In genomic region chr1:186448841-186449650, GRCm38 (mm10) we compare ENCODE assay signal across 9 mouse cellular contexts.
DNase-seq lines count a peak whose midpoint lies in the region; ATAC-seq and TF ChIP-seq lines count a peak whose summit lies in the region.
"Had no signal": no experiment of that assay in that cellular context is flagged by ENCODE, and none has a peak within 500 bp of the region (broad histone marks: within the 10 kb centered on the region; RNA-seq: fewer than 3 reads in every experiment).

No protein-coding gene starts in this region.

- no peak overlapping the region for H3K4me3 ChIP-seq in heart, embryonic 11.5 days (ENCODE audit: low read depth, low read length)
- no peak overlapping the region for H3K4me3 ChIP-seq in embryonic facial prominence, embryonic 15.5 days (replicated peaks)
- H3K4me3 ChIP-seq in limb, embryonic 11.5 days (ENCODE audit: low read depth, low read length), result no peak overlapping the region

- H3K4me1 ChIP-seq in heart, embryonic 11.5 days (ENCODE audit: control insufficient read depth, insufficient read depth, low read length), result peaks cover 5% of the 10 kb centered on the region; the same call in 1 of the 2 replicates
- H3K4me1 ChIP-seq in embryonic facial prominence, embryonic 15.5 days, result peaks cover 14% of the 10 kb centered on the region
- no peaks in the 10 kb centered on the region for H3K4me1 ChIP-seq in limb, embryonic 11.5 days (ENCODE audit: control insufficient read depth, insufficient read depth, low read length)

- no peaks in the 10 kb centered on the region for H3K27me3 ChIP-seq in heart, embryonic 11.5 days (ENCODE audit: control insufficient read depth, insufficient read depth, low read length)
- H3K27me3 ChIP-seq in Patski, result no peaks in the 10 kb centered on the region
- no peaks in the 10 kb centered on the region for H3K27me3 ChIP-seq in embryonic facial prominence, embryonic 15.5 days
- no peaks in the 10 kb centered on the region for H3K27me3 ChIP-seq in limb, embryonic 11.5 days (ENCODE audit: control insufficient read depth, insufficient read depth, low read length)
- H3K27me3 ChIP-seq: CH12.LX had no signal

- H3K27ac ChIP-seq in heart, embryonic 11.5 days (ENCODE audit: low read depth, low read length), result no peak overlapping the region
- peak overlapping the region; percentile 79 for H3K27ac ChIP-seq in embryonic facial prominence, embryonic 15.5 days (replicated peaks)
- H3K27ac ChIP-seq in limb, embryonic 11.5 days (replicated peaks; ENCODE audit: low read depth, low read length), result no peak overlapping the region; the same call in 1 of the 2 replicates

- no peak for ATAC-seq in heart, embryonic 11.5 days (replicated peaks; ENCODE audit: insufficient number of reproducible peaks, low FRiP score, low TSS enrichment)
- ATAC-seq in Patski, result peak; percentile 34
- ATAC-seq in embryonic facial prominence, embryonic 15.5 days (ENCODE audit: insufficient number of reproducible peaks, low FRiP score, low TSS enrichment, low read depth), result peak; percentile 73; the same call in 1 of the 2 replicates
- no peak for ATAC-seq in limb, embryonic 11.5 days (ENCODE audit: insufficient number of reproducible peaks, low FRiP score, low TSS enrichment, low read depth)

- H3K36me3 ChIP-seq in heart, embryonic 11.5 days (ENCODE audit: control insufficient read depth, insufficient read depth, low read length), result no peaks in the 10 kb centered on the region
- no peaks in the 10 kb centered on the region for H3K36me3 ChIP-seq in embryonic facial prominence, embryonic 15.5 days
- no peaks in the 10 kb centered on the region for H3K36me3 ChIP-seq in limb, embryonic 11.5 days (ENCODE audit: control insufficient read depth, insufficient read depth, low read length)

- H3K9ac ChIP-seq in heart, embryonic 11.5 days (ENCODE audit: low read depth, low read length), result no peak overlapping the region
- H3K9ac ChIP-seq in embryonic facial prominence, embryonic 15.5 days, result no peak overlapping the region
- H3K9ac ChIP-seq in limb, embryonic 11.5 days (ENCODE audit: low read length), result no peak overlapping the region

- POLR2A ChIA-PET in Patski (lab: Charles Lee), result no interaction called here

- H3K9me3 ChIP-seq in heart, embryonic 11.5 days (replicated peaks; ENCODE audit: control insufficient read depth, low read length), result no peaks in the 10 kb centered on the region
- no peaks in the 10 kb centered on the region for H3K9me3 ChIP-seq in embryonic facial prominence, embryonic 15.5 days (replicated peaks)
- H3K9me3 ChIP-seq in limb, embryonic 11.5 days (ENCODE audit: control insufficient read depth, low read length), result no peaks in the 10 kb centered on the region

- TF ChIP-seq CTCF in Patski (IDR thresholded peaks at IDR 0.05), result no peak

- peak; percentile 94 for DNase-seq in heart, adult 11 months
- no peak for DNase-seq in Patski (ENCODE audit: low read depth, low spot score)
- peak; percentile 49 for DNase-seq in limb, embryonic 11.5 days (ENCODE audit: low spot score)
- no peak for DNase-seq in right cerebral cortex, postnatal 4 days
- no peak for DNase-seq in T-cell, adult 2 months (ENCODE audit: low spot score)
- no peak for DNase-seq in spleen, postnatal 10 days (ENCODE audit: low spot score in 2 of 2)

- in situ Hi-C loops in Patski (cut with MboI; ENCODE audit: low pct_unique_long_range_greater_than_20kb), result no loop called here

- 58% methylated on average over 16 of the region's 16 CpGs for WGBS in heart, embryonic 11.5 days (ENCODE audit: insufficient replicate concordance)
- 15% methylated on average over 16 of the region's 16 CpGs for WGBS in embryonic facial prominence, embryonic 15.5 days
- WGBS in limb, embryonic 11.5 days, result 38% methylated on average over 16 of the region's 16 CpGs

- CTCF ChIA-PET in Patski (lab: Charles Lee), result interaction anchor here (1.7 kb wide), 1 partner anchor 9 kb away, joined by 4 read pairs; no protein-coding TSS in a partner anchor

- H3K4me2 ChIP-seq in heart, embryonic 11.5 days, result no peak overlapping the region
- peak overlapping the region; percentile 30; the same call in 1 of the 2 replicates for H3K4me2 ChIP-seq in embryonic facial prominence, embryonic 15.5 days (replicated peaks)
- no peak overlapping the region for H3K4me2 ChIP-seq in limb, embryonic 11.5 days (ENCODE audit: low read depth, severe bottlenecking)

Comparison
In these comparisons a context has a peak if more than half of its experiments do, and no peak if none do; other contexts are left out.
1. DNase-seq: peak in heart, adult 11 months (single experiment) and limb, embryonic 11.5 days (single experiment); none in Patski (single experiment), right cerebral cortex, postnatal 4 days (single experiment), T-cell, adult 2 months (single experiment) and spleen, postnatal 10 days (0 of 2).
2. ATAC-seq: peak in Patski (single experiment) and embryonic facial prominence, embryonic 15.5 days (single experiment); none in heart, embryonic 11.5 days (single experiment) and limb, embryonic 11.5 days (single experiment).